Mouse (Mus musculus) ES-E14 (cell line): ENCODE measurements around the gene Hecw2. TPM values are rescaled to one million over a fixed set of nuclear protein-coding genes. Genes with fewer than 3 reads are reported as not detected.

Experiments
- DNase-seq: peaks from one replicate; pipeline ENCODE4 v3.0.0-alpha.2; 2013; ENCODE audit warnings: low read depth, low spot score
- H3K27ac ChIP-seq: 2 replicates; pipeline ENCODE4 v1.5.1; 2012; ENCODE audit warnings: low read depth, mild to moderate bottlenecking, low read length, moderate library complexity, mixed read lengths; ENCODE audit not compliant: poor library complexity, insufficient read depth, severe bottlenecking
- H3K36me3 ChIP-seq: 2 replicates; pipeline ENCODE4 v1.6.1; 2012; ENCODE audit warnings: mild to moderate bottlenecking, low read length, moderate library complexity, mixed read lengths; ENCODE audit not compliant: control insufficient read depth, poor library complexity, insufficient read depth, severe bottlenecking
- H3K4me1 ChIP-seq, 2 experiments: fragments of 150-350 bp in 1 of 2; sonication (generic) in 1 of 2; 2 replicates each; pipeline ENCODE4 v1.6.1; 2012; ENCODE audit warnings: low read length in 2 of 2, mild to moderate bottlenecking in 1 of 2, mixed read lengths in 1 of 2; ENCODE audit not compliant: control insufficient read depth in 2 of 2, insufficient read depth in 2 of 2, poor library complexity in 1 of 2
- H3K4me3 ChIP-seq, 2 experiments: fragments of 150-350 bp in 1 of 2; sonication (generic) in 1 of 2; 2 replicates each; pipeline ENCODE4 v1.5.1; 2012; ENCODE audit warnings: low read length in 2 of 2, low read depth in 1 of 2, mild to moderate bottlenecking in 1 of 2, mixed read lengths in 1 of 2; ENCODE audit not compliant: insufficient read depth in 1 of 2, poor library complexity in 1 of 2, severe bottlenecking in 1 of 2
- H3K9ac ChIP-seq: 2 replicates; pipeline ENCODE4 v1.6.1; 2012; ENCODE audit warnings: low read depth, mild to moderate bottlenecking, low read length, mixed read lengths; ENCODE audit not compliant: poor library complexity, insufficient read depth, severe bottlenecking
- H3K9me3 ChIP-seq: fragments of 150-350 bp; sonication (generic); 2 replicates; pipeline ENCODE4 v1.6.1; 2012; ENCODE audit warnings: low read depth, mild to moderate bottlenecking, low read length; ENCODE audit not compliant: control insufficient read depth, insufficient read depth
- MAFK ChIP-seq: IDR thresholded peaks from 2 replicates; pipeline ENCODE4 v1.6.1; 2014; ENCODE audit warnings: mild to moderate bottlenecking, low read depth, low read length, inconsistent platforms; ENCODE audit not compliant: insufficient read depth
- ZC3H11A ChIP-seq: IDR thresholded peaks from 2 replicates; pipeline ENCODE4 v1.6.1; 2012; ENCODE audit warnings: low read depth, mild to moderate bottlenecking, inconsistent platforms, low read length, borderline replicate concordance
- ZNF384 ChIP-seq: IDR thresholded peaks from 2 replicates; pipeline ENCODE4 v1.6.1; 2012; ENCODE audit warnings: low read depth, low read length, inconsistent platforms
- in situ Hi-C, 2 experiments: fragments of 600-800 bp; cut with MboI; formaldehyde crosslinking; loops; one replicate each; pipeline ENCODE4 v1.15.1; 2025; ENCODE audit warnings: low sequenced_read_pairs in 2 of 2, inconsistent platforms in 1 of 2; ENCODE audit not compliant: unreplicated experiment in 2 of 2
- total RNA-seq: library from RNA; depleted of rRNA; stranded (reverse); fragments of 300-350 nt; gene quantifications from 2 replicates; pipeline ENCODE4 v1.2.3, GENCODE M21; 2012; rRNA removed

Hecw2 gene
- total RNA-seq, 1 experiment, result 6.6 TPM

GRCm38 (mm10) chr1:53757316-53757715, 437.7 kb downstream of the Hecw2 start:
- no peak for DNase-seq
- peaks cover 6% of the 10 kb centered on the region; the same call in 1 of the 2 replicates for H3K36me3 ChIP-seq
- H3K4me1 ChIP-seq, result peaks cover 0 to 2% of the 10 kb centered on the region in 2 experiments; a peak in 1 of 4 replicates
- no peaks in the 10 kb centered on the region for H3K9me3 ChIP-seq
- H3K27ac ChIP-seq, result no peak overlapping the region
- TF ChIP-seq ZC3H11A (no peak), ZNF384 (no peak), MAFK (no peak)
- H3K4me3 ChIP-seq, result no peak overlapping the region
- in situ Hi-C loops, result no loop called here
- H3K9ac ChIP-seq, result no peak overlapping the region

Other genes starting within 250 kb of the Hecw2 start
- 0.95 and 1.1 TPM in 2 replicates for gene Ccdc150, start 55.5 kb upstream of the Hecw2 start, total RNA-seq
- gene Gtf3c3, start 243.8 kb upstream of the Hecw2 start, total RNA-seq, result 23.0 and 29.9 TPM in 2 replicates